Mouse (Mus musculus) embryo, embryonic 9.5 days (tissue): ENCODE measurements around the gene Atp4a.

ENCODE experiments used
- DNase-seq: peaks from one replicate; pipeline ENCODE4 v3.0.0-alpha.2; 2017; ENCODE audit errors: extremely low spot score

Atp4a gene

DNA sequence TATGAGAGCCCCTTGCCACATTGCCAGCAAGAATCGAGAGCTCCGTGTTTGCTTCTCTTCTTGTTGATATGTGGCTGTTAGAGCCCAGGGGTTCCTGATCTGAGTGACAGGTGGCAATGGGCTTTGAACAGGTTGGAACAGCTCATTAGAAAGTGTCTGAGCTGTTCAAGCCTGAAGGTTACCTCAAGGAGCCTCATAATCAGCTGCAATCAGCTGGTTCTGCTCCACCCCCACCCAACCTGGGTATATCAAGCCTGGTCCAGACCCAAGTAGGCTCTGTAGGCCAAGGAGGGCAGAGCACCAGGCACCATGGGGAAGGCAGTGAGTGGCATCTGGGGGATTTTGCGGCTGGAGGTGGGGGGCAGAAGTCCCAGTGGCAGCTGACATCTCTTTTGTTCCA is at the start of gene Atp4a:
Gene Atp4a (plus strand): TSS at position 268 of the 400 bp plus-strand sequence.
- no peak for DNase-seq

DNA sequence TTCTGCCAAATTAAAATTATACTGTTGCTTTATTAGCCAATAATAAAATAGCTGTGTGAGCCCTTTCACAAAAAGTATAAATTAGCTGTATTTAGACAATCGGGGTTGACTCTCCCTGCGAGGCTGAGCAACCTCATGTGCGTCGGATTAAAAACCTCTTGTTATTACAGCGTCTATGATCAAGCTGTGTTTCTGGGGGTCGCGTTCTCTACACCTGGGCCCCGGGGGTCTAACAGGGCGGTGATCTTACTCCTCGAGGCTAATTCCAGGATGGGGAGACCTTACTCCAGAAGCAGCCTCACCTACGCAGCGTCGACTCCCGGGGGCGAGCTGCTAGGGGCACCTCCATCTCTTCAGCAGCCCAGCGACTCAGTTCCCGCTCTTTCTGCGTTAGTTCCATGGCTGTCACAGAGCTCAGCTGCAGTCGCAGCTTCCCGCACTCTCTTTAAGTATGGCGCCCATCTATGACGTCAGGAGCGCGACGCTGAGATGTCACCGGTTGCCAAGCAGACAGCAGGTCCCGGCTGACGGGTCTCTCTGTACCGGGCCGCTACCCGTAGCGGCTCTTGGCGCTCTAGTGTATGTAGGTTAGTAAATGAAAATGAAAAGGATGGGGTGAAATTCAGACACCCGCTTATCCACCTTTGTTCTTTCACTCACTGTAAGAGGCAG is 47.3 kb upstream of the Atp4a start, which contains the start of gene Haus5:
Gene Haus5 (minus strand): TSS at position 466 of the 672 bp plus-strand sequence.
- peak; percentile 91 for DNase-seq

DNA sequence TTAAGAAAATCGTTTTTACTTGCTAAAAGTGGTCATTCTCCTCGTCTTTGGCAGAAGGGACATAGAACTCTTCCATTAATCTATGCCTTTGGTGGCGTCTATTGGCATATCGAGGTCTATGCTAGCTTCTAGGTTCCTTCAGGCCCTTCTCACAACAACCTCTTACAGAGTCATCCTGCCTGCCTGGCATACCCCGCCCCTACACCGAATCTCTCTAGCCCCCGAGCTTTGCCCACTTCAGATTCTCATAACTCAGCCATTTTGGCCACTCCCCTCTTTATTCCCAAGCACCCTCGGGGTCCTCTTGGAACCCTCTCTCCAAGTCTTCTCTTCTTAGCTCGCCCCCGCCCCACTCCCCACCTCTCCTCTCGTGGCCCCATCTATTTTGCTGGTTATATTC is 46.7 kb upstream of the Atp4a start:
- DNase-seq, result peak; percentile 11

DNA sequence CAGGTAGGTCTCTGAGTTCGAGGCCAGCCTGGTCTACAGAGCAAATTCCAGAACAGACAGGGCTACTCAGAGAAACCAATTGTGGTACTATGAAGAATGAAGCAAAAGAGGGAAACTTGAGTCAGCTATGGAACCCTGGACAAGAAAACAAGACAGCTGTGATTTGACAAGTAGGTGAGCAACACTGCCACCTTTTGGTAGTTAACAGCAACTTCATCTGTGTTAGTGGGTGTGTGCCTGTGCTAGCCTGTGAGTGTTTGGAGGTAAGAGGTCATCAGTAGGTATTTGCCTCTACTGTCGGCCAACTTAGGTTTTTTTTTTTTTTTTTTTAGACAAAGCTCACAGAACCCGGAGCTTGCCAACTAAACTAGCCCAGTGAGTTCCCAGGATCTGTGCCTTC is 42.8 kb upstream of the Atp4a start:
- peak; percentile 2 for DNase-seq

DNA sequence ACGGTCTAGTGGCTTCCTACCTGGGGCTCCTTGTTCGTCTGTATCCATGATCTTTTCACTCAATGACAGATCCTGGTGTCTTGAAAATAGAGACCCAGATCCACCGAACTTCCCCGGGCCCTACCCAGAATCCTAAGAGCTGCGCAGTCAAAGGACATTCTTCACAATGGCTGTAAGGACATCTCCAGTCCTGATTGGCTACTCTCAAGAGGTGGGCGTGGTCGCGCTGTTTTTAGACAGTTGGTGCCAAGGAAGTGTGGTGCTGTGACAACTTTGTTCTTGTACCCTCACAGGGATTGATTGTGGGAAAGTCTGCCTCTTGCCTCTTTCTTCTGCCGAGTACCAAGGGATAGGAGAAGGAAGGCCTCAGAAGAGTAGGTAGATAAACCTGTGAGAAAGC is 40.5 kb upstream of the Atp4a start, which contains the start of gene Pmis2:
Gene Pmis2 (minus strand): TSS at position 126 of the 400 bp plus-strand sequence.
- no peak for DNase-seq

DNA sequence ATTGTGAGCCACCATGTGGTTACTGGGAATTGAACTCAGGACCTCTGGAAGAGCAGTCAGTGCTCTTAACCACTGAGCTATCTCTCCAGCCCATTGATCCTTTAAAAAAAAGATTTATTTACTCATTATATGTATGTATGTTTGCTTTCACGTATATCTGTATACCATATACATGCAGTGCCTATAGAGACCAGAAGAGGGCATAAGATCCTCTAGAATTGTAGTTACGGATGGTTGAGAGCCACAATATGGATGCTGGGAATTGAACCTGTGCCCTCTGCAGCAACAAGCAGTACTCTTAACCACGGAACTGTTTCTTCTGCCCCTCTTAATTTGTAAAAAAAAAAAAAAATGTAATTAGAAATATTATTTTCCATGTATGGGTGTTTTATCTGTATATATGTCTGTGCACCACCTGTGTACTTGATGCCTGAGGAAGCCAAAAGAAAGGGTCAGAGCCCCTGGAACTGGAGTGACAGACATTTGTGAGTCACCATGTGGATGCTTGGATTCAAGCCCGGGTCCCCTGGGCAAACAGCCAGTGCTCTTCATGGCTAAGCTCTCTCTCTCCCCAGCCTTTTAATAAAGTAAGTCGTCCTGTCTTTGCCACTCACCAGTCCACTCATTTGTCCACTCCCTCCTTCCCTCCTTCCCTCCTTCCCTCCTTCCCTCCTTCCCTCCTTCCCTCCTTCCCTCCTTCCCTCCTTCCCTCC is 33.6 kb upstream of the Atp4a start:
- no peak for DNase-seq

DNA sequence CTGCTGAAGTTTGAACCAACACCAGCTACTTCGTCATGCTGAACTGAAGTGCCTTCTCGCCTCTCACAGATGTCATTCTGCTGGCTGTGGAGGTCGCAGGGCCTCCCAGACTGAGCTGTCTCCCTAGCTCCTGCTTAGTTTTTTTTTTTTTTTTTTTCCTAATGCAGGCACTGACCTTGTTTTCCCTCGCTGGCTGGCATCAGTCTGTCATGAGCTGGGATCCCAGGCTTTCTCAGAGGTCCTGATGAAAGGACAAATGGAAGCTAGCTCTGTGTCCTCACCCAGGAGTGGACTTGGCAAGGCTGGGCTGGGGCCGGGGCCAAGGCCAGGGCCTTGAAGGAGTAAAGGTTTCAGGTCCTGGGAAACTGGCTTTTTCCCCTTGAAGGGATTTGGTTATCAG is 30.1 kb upstream of the Atp4a start:
- no peak for DNase-seq

DNA sequence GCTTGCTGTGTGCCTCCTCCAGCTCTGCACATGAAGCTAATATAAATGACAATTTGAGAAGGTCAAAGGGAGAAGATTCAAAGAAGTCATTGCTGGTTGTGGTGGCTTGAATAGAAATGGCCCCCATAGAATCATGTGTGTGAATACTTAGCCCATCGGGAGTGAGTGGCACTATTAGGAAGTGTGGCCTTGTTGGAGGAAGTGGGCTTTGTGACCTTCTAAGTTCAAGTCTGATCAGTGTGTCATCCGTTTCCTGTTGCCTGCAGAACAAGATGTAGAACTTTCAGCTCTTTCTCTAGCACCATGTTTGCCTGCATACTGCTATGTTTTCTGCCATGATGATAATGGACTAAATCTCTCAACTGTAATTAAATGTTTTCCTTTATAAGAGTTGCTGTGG is 28.6 kb upstream of the Atp4a start:
- DNase-seq, result no peak

DNA sequence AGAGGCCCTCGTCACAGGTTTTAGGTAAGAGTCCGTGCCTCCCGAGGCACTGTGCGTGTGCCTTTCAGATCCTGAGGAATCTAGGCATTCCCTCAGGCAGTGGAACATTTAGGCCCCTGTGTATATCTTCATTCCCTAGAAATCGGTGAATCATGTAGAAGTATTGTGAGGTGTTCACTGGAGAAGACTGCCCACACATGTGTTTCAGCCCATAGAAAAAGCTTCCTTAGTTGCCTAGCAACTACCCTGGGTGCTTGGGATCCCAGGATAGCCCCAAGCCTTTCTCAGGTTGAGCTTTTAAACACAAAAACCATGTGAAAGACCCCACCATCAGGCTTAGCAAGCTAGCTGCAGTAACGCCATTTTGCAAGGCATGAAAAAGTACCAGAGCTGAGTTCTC is 23.7 kb upstream of the Atp4a start:
- no peak for DNase-seq

DNA sequence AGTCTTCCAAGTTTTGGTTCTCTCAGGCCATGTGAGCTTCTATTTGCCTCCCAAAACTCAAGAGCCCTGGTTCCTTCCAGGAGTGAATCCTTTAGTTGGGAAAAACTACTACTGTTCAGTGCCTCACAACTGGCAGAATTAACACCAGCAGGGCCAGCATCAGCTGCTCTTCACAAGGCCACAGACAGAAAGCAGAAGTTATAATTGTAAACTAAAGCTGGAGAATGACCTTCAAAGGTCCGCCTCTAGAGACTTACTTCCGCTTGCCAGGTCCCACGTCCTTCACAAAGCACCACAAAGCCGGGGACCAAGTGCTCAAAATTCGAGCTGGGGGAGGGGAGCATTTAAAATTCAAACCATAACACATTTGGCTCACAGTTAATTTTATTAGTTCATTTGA is 13.9 kb upstream of the Atp4a start:
- no peak for DNase-seq

DNA sequence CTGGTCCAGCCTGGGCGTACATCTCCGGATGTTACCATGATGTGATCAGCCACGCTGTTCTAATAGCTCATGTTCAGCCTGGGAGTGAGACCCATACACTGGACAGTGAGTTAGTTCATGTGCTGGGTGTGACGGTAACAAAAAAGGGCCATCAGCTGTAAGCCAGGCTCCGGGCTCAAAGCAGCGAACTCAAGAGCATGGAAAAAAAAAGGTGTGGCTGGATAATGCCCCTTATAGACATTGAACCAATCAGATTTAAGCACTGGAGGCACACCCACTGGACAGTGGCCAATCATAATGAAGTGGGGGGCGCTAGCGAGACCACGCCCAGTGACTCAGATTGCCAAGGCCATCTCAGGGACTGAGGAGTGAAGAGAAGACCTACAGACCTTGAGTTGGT is 13.4 kb upstream of the Atp4a start, which contains the start of gene 2200002J24Rik:
Gene 2200002J24Rik (plus strand): TSS at position 338 of the 400 bp plus-strand sequence.
- peak; percentile 15 for DNase-seq

DNA sequence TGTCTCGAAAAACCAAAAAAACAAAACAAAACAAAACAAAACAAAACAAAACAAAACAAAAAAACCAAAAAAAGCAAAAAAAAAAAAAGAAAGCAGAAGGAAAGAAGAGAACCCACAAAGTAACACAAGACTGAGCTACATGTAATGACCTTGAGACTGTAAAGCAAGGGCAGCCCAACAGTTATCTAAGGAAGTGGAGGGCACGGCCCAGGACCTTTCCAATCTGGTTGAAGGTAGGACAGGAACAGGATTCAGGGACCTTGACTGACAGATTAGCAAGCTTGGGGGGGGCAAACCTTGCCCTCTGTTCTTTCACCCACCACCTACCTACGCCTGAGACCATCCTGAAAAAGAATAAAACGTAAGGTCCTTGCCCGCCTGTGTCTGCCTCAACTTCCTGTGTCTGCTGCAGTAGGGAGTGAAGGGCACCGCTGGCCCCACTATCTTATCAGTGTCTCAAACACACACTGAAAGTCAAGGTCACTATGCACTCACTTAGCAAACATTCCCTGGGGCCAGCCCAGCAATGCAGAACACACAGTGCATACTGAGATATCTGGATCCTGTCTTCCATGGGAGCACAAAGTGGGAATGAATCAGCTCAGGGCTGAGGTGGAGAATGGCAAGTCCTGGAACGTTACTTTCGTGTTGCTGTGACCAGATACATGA is 5.7 kb upstream of the Atp4a start:
- no peak for DNase-seq

DNA sequence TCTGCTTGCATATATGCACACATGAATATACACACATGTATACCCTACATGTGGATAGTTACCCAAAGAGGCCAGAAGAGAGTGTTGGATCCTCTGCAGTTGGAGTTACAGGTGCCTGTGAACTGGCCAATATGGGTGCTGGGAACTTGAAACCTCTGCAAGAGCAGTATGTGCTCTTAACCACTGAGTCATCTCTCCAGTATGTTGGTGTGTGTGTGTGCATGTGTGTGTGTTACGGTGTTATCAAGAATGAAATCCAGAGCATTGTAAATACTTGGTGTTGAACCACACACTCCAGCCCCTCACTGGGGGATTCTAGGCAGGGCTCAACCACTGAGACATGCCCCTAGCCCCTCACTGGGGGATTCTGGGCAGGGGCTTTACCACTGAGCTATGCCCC is 4.6 kb upstream of the Atp4a start:
- DNase-seq, result no peak

DNA sequence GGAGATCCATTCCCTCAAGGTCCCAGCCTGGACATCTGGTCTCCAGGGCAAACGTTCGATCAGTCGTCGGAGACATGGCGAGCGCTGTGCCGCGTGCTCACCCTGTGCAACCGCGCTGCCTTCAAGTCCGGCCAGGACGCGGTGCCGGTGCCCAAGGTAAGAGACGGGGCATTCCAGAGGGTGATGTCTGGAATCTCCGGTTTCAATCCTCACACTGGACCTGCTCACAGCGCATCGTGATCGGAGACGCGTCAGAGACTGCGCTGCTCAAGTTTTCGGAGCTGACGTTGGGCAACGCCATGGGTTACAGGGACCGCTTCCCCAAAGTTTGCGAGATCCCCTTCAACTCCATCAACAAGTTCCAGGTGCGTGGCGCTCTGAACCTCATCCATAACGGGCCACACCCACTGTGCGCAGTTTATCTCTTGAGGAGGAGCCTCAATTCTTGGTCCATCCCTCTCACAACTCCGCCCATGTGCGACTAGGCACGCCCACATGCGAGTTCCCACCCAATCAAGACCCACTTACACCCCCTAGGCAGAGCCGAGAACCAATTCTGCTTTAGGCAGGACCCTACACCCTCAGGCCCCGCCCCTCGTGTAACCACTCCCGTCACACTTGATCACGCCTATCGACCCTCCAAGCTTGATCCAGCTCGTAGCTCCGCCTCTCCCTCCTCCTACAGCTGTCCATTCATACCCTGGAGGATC is 5.2 kb downstream of the Atp4a start:
- peak; percentile 91 for DNase-seq

DNA sequence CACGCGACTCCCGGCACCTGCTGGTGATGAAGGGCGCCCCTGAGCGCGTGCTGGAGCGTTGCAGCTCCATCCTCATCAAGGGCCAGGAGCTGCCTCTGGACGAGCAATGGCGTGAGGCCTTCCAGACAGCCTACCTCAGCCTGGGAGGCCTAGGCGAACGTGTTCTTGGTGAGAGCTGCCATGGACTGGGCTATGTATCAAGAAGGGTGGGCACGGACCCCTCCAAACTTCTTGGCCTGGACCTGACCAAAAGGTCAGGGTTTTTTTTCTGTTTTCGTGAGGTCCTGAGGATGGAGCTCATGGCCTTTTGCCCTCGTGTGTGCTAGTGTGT is 5.7 kb downstream of the Atp4a start:
- DNase-seq, result no peak

DNA sequence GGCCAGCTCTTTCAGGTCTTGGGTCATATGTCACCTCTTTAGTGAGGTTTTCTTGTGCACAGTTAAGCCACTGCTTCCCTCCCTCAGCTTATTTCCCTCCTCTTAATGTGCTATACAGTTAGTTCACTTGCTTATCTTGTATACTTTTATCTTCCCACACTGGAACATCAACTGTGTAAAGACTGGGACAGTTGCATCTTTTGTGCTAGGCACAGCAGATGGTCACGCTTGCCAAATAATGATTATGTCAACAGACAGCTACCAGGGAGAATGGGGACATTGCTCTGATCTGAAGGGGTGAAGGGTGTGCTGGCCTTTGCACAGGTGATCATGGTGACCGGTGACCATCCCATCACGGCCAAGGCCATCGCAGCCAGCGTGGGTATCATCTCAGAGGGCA is 7.7 kb downstream of the Atp4a start:
- DNase-seq, result no peak

DNA sequence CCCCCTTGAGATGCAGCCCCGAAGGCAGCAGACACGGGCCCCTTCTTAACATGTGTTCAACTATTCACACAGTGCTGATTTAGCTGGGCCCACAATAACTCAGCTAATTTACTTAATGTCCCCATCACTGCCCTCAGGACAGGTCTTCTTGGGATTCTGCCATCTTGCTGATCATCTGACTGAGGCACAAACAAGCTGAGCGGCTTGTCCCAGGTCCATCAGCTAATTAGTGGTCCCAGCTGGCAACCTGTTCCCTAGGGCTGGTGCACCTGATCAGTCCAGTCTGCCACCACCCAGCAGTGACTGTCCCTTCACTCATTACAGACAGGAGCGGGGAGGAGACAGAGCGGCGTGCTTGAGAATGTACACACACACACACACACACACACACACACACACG is 9.3 kb downstream of the Atp4a start:
- DNase-seq, result no peak

DNA sequence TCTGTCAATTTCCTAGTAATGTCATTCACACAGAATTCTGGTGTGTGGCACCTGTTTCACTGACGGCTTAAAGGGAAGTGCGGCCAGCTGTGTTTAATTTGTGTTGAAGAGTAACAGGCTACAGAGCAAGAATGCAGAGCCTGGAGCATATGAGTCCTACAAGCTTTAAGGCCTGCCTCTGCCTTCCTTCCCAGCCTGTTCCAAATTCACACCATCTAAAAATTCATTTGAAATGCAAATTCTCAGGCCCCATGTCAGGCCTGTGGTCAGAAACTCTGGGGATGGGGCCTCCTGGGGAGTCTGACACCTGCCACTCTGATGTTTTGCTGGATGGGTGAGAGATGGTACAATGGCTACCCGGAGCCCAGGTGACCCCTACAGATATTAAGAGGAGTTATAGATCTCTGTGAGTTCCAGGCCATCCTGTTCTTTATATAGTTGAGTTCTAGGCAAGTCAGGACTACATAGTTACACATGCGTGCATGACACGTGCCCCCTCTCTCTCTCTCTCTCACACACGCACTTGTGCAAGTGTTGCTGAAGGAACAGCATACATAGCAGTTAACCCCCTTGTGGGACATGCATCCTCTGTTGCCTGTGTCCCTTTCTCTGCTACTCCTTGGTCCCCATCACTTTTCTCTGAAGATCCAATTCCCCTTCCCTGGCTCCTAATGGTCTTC is 11.4 kb downstream of the Atp4a start:
- DNase-seq, result no peak

DNA sequence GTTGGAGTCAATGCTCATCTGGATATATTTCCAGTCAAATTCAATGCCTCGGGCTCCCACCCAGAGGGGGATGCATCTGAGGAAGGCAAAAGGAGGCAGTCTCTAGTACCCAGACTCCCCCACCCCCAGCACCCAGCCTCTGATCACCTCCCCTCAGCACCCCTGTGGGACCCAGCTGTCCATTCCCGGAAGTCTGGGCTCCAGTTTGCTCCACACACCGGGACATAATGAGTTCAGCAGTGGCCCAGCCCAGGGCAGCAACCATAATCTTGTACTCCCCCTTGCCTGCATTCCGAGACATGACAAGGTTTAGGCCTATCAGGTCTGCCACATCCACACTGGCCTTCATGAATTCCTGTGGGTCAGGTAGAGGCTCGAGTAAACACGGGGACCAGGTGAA is 16.2 kb downstream of the Atp4a start:
- no peak for DNase-seq

DNA sequence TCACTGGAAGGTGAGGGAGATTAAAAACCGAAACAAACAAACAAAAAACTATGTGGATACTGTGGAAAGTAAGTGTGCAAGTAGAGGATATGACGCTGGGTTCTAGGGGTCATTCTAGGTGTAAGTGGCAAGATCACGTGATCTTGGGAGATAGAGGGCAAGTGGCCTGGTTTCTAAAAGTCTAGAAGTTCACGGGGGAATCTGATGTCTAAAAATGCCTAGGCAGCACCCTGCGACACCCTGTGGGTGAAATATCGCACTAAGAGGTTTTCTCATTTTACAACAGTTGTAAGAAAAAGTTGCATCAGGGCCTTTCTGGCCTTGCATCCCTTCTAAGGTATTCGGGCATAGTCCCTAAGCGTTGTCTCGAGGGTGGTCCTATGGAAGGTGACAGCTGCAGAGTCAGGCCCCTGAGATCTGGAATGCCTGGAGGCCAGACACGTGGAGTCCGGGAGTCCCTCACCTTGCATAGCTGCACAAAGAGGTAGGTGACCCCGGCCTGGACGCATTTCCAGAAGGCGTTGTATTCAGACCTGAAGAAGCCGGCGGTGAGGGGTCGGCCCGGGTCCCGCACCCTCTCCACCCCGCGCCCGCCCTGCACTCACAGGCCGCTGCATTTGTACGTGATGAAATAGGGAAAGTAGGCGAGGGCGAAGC is 16.9 kb downstream of the Atp4a start:
- DNase-seq, result no peak

DNA sequence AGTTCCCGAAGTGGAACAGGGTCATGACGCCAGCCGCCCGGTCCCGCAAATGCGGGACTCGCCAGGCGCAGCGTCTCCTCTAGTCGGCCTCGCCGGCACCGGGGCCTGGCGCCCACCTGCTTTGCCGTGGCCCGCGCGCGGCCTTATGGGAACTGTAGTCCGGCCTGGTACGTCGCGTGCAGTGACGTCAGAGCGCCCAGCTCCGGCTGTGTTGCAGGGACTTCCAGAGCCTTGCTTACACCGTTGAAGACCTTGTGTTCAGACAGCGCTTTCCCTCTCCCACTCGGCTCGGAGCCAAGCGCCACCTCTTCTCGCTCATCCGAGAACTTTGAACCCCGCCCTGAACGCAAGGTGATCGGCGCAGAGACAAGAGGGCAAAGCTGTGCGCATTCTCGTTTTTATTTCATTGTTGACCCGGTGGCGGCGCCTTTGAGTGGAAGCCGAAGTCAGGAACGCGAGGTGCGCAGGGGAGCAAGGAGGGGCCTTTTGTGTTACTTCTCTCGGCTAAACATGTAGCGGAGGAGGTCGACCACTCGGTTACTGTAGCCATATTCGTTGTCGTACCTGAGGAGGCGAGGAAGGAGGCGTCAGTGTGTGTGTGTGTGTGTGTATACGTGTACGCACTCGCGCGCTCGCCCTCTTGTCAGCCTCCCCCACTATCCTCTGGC is 17.5 kb downstream of the Atp4a start, which contains the start of gene Tmem147:
Gene Tmem147 (minus strand): TSS at position 145 of the 668 bp plus-strand sequence.
- peak; percentile 93 for DNase-seq
